Mouse (Mus musculus) ES-E14 (cell line): ENCODE measurements around the gene Fstl3. TPM values are rescaled to one million over a fixed set of nuclear protein-coding genes. Genes with fewer than 3 reads are reported as not detected.

ENCODE experiments used
- DNase-seq: peaks from one replicate; pipeline ENCODE4 v3.0.0-alpha.2; 2013; ENCODE audit warnings: low read depth, low spot score
- H3K27ac ChIP-seq: 2 replicates; pipeline ENCODE4 v1.5.1; 2012; ENCODE audit warnings: low read depth, mild to moderate bottlenecking, low read length, moderate library complexity, mixed read lengths; ENCODE audit not compliant: poor library complexity, insufficient read depth, severe bottlenecking
- H3K36me3 ChIP-seq: 2 replicates; pipeline ENCODE4 v1.6.1; 2012; ENCODE audit warnings: mild to moderate bottlenecking, low read length, moderate library complexity, mixed read lengths; ENCODE audit not compliant: control insufficient read depth, poor library complexity, insufficient read depth, severe bottlenecking
- H3K4me1 ChIP-seq, 2 experiments: fragments of 150-350 bp in 1 of 2; sonication (generic) in 1 of 2; 2 replicates each; pipeline ENCODE4 v1.6.1; 2012; ENCODE audit warnings: low read length in 2 of 2, mild to moderate bottlenecking in 1 of 2, mixed read lengths in 1 of 2; ENCODE audit not compliant: control insufficient read depth in 2 of 2, insufficient read depth in 2 of 2, poor library complexity in 1 of 2
- H3K4me3 ChIP-seq, 2 experiments: fragments of 150-350 bp in 1 of 2; sonication (generic) in 1 of 2; 2 replicates each; pipeline ENCODE4 v1.5.1; 2012; ENCODE audit warnings: low read length in 2 of 2, low read depth in 1 of 2, mild to moderate bottlenecking in 1 of 2, mixed read lengths in 1 of 2; ENCODE audit not compliant: insufficient read depth in 1 of 2, poor library complexity in 1 of 2, severe bottlenecking in 1 of 2
- H3K9ac ChIP-seq: 2 replicates; pipeline ENCODE4 v1.6.1; 2012; ENCODE audit warnings: low read depth, mild to moderate bottlenecking, low read length, mixed read lengths; ENCODE audit not compliant: poor library complexity, insufficient read depth, severe bottlenecking
- H3K9me3 ChIP-seq: fragments of 150-350 bp; sonication (generic); 2 replicates; pipeline ENCODE4 v1.6.1; 2012; ENCODE audit warnings: low read depth, mild to moderate bottlenecking, low read length; ENCODE audit not compliant: control insufficient read depth, insufficient read depth
- CHD2 ChIP-seq: IDR thresholded peaks from 2 replicates; pipeline ENCODE4 v1.6.1; 2014; ENCODE audit warnings: mild to moderate bottlenecking, low read depth, low read length, inconsistent platforms
- HCFC1 ChIP-seq: IDR thresholded peaks from 2 replicates; pipeline ENCODE4 v1.6.1; 2012; ENCODE audit warnings: low read length, inconsistent platforms, borderline replicate concordance; ENCODE audit not compliant: insufficient read depth
- MAFK ChIP-seq: IDR thresholded peaks from 2 replicates; pipeline ENCODE4 v1.6.1; 2014; ENCODE audit warnings: mild to moderate bottlenecking, low read depth, low read length, inconsistent platforms; ENCODE audit not compliant: insufficient read depth
- ZC3H11A ChIP-seq: IDR thresholded peaks from 2 replicates; pipeline ENCODE4 v1.6.1; 2012; ENCODE audit warnings: low read depth, mild to moderate bottlenecking, inconsistent platforms, low read length, borderline replicate concordance
- ZNF384 ChIP-seq: IDR thresholded peaks from 2 replicates; pipeline ENCODE4 v1.6.1; 2012; ENCODE audit warnings: low read depth, low read length, inconsistent platforms
- in situ Hi-C, 2 experiments: fragments of 600-800 bp; cut with MboI; formaldehyde crosslinking; loops; one replicate each; pipeline ENCODE4 v1.15.1; 2025; ENCODE audit warnings: low sequenced_read_pairs in 2 of 2, inconsistent platforms in 1 of 2; ENCODE audit not compliant: unreplicated experiment in 2 of 2
- total RNA-seq: library from RNA; depleted of rRNA; stranded (reverse); fragments of 300-350 nt; gene quantifications from 2 replicates; pipeline ENCODE4 v1.2.3, GENCODE M21; 2012; rRNA removed

Fstl3 gene
- 5.7 and 7.1 TPM in 2 replicates for total RNA-seq

DNA sequence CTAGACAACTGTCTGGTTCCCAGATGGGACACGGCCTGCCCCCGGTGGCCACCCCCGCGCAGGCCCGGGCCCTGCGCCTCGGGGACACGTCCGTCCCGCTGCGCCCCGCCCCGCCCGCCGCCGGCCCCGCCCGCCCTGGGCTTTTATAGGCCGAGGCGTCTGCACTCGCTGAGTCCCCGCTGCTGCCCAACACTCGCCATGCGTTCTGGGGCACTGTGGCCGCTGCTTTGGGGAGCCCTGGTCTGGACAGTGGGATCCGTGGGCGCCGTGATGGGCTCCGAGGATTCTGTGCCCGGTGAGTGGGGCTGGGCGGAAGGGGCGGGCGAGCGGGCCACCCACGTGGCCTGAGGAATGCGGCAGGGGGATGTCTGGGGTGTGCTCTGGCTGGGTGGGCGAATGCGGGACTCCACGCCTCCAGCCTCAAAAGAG is at the start of gene Fstl3:
TSS of gene Fstl3 (plus strand) at position 170 of the 429 bp plus-strand sequence.
- no peak for TF ChIP-seq ZNF384
- Histone ChIP-seq H3K4me3 (peak within 1 kb of the TSS; percentile 56 to 59), H3K4me1 (peaks cover 0 to 19% of the 10 kb centered on the region in 2 experiments; a peak in 2 of 4 replicates), H3K36me3 (no peaks in the 10 kb centered on the region), H3K27ac (no peak within 1 kb of the TSS), H3K9me3 (no peaks in the 10 kb centered on the region), H3K9ac (no peak within 1 kb of the TSS; the same call in 1 of the 2 replicates)
- in situ Hi-C loops, result no loop called here
- no peak for DNase-seq

DNA sequence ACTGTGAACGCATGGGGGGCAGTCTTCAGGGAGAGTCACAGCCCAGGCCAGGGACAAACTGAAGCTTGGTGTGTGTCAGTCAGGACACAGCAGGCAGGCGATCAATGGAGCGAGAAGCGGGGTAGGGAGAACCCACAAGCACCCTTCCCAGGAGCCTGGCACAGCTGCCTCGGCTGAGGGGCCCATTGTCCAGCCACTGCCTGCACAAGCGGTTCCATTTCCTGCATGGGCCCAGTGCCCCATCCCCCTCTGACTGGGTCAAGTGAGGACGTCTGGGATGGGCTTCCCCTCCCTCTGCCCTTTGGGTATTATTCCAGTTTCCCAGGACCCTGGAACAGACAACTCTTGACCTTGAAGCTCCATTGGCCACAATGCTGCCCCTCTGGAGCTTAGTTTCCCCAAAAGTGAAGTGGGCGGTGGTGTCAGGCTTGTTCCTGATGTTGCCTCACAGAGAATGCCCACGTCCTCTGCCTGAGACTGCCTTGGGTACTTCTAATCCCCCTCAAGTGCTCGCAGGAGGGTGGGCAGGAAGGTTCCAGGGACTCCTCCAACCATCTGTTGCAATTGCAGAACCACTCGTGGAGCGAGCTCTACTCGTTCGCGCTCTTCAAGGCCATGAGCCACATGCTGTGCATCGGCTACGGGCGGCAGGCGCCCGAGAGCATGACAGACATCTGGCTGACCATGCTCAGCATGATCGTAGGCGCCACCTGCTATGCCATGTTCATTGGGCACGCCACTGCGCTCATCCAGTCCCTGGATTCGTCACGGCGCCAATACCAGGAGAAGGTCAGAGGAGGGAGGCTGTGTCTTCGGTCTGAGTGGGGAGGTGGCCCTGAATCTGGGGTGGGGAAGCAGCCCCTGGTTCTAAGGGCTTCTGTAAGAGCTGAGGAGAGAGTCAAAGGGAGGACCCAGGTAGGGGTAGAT is 48.5 kb upstream of the Fstl3 start:
- no peak for DNase-seq
- in situ Hi-C loops, result no loop called here
- no peaks in the 10 kb centered on the region for H3K9me3 ChIP-seq

DNA sequence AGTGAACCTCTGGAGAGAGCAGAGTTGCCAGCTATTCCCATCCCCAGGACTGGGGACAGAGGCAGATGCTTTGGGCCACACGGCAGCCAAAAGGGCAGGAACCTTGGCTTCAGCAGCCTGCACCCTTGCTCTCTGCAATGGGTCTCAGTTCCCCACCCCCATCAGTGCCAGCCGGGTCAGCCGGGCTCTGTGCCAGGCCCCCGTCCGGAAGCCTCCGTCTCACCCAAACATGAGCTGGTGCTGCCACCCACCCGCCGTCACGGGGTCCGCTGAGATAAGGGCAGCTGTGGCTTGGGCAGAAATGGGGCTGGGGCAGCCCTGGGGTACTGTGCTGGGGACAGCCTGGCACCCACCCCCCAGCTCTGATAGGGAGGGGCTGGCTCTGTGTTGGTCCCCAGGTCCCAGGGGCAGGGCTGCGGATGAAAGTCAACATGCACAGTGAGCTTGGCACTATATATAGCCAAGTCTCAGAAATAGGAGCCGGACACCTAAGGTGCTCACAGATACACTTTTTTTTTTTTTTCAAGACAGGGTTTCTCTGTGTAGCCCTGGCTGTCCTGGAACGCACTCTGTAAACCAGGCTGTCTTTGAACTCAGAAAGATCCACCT is 47.6 kb upstream of the Fstl3 start:
- Histone ChIP-seq H3K9me3 (no peaks in the 10 kb centered on the region), H3K27ac (no peak overlapping the region), H3K9ac (no peak overlapping the region), H3K4me1 (peaks cover 0 to 7% of the 10 kb centered on the region in 2 experiments; a peak in 1 of 4 replicates), H3K4me3 (no peak overlapping the region), H3K36me3 (no peaks in the 10 kb centered on the region; the same call in 1 of the 2 replicates)
- DNase-seq, result no peak
- no peak for TF ChIP-seq CHD2
- no peak for TF ChIP-seq MAFK
- no peak for TF ChIP-seq ZNF384
- TF ChIP-seq ZC3H11A, result no peak
- TF ChIP-seq HCFC1, result no peak
- in situ Hi-C loops, result no loop called here

More for the DNA sequence above, 48.5 kb upstream of the Fstl3 start:
- Histone ChIP-seq H3K4me1 (peaks cover 0 to 7% of the 10 kb centered on the region in 2 experiments; a peak in 1 of 4 replicates), H3K36me3 (no peaks in the 10 kb centered on the region; the same call in 1 of the 2 replicates), H3K4me3 (no peak overlapping the region), H3K9ac (no peak overlapping the region), H3K27ac (no peak overlapping the region)
- TF ChIP-seq ZC3H11A (no peak), MAFK (no peak), CHD2 (no peak), HCFC1 (no peak)

DNA sequence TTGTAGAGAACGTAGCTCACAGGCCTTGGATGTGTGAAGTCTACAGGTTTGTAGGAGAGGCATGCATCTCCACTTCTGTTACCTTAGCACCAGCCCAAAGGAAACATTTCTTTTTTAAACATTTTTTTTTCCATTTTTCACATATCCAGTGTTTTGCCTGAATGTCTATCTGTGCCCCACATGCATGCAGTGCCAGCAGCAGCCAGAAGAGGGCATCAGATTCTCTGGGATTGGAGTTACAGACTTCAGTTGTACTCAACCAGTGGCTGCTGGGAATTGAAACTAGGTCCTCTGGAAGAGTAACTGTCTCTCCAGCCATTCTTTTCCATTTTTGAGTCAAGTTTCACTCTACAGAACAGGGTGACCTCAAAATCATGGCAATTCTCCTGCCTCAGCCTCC is 44.6 kb upstream of the Fstl3 start:
- Histone ChIP-seq H3K9me3 (peaks cover 3% of the 10 kb centered on the region; the same call in 1 of the 2 replicates), H3K36me3 (peaks cover 16% of the 10 kb centered on the region), H3K4me1 (peaks cover 0 to 5% of the 10 kb centered on the region in 2 experiments; a peak in 1 of 4 replicates), H3K9ac (no peak overlapping the region), H3K27ac (no peak overlapping the region), H3K4me3 (no peak overlapping the region)
- DNase-seq, result no peak
- in situ Hi-C loops, result no loop called here
- TF ChIP-seq ZNF384 (no peak), HCFC1 (no peak), CHD2 (no peak), MAFK (no peak), ZC3H11A (no peak)
